Mouse (Mus musculus) bone marrow macrophage, adult 2 months (primary cell): ENCODE results near the gene Rtn4.

Experiments used
- CTCF ChIP-seq: IDR thresholded peaks from 2 replicates; pipeline ENCODE4 v1.5.1; 2012; ENCODE audit warnings: low read depth, mild to moderate bottlenecking, low read length, moderate library complexity
- POLR2A ChIP-seq: IDR thresholded peaks from 2 replicates; pipeline ENCODE4 v1.6.1; 2012; ENCODE audit warnings: mild to moderate bottlenecking, low read depth, low read length, borderline replicate concordance

GRCm38 (mm10) chr11:29762768-29763167, 70.0 kb downstream of the Rtn4 start:
- TF ChIP-seq POLR2A: no peak
- no peak for TF ChIP-seq CTCF
